ENCODE assay signal across 21 mouse cellular contexts in the genomic region with DNA sequence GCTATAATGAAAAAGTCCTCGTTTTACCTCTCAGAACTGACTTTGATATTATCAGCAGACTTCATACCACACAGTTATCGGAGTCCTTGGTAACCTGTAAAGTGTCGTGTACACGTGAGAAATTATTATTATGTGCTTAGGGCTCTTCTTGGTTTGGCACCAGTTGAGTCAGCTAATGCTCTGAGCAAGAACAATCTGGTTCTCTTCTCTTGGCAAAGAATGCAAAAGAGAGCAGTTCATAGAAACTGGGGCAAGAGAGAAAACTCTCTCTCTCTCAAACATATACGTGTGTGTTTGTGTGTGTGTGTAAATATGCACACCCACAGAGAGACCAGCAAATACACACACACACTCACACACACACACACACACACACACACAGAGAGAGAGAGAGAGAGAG.
DNase-seq lines count a peak whose midpoint lies in the region; ATAC-seq and TF ChIP-seq lines count a peak whose summit lies in the region.
"Had no signal": no experiment of that assay in that cellular context is flagged by ENCODE, and none has a peak within 500 bp of the region (broad histone marks: within the 10 kb centered on the region; RNA-seq: fewer than 3 reads in every experiment).

No protein-coding gene starts in this region.

- 85% methylated on average over 5 of the region's 5 CpGs for WGBS in forebrain, embryonic 14.5 days
- WGBS in forebrain, embryonic 16.5 days = 74% methylated on average over 5 of the region's 5 CpGs
- 78% methylated on average over 5 of the region's 5 CpGs for WGBS in hindbrain, embryonic 16.5 days

- no peak overlapping the region for H3K9ac ChIP-seq in forebrain, embryonic 14.5 days (ENCODE audit: low read length)
- no peak overlapping the region for H3K9ac ChIP-seq in forebrain, embryonic 16.5 days (replicated peaks; ENCODE audit: low read depth, low read length)
- no peak overlapping the region for H3K9ac ChIP-seq in hindbrain, embryonic 16.5 days (ENCODE audit: low read depth, low read length)
- H3K9ac ChIP-seq: embryonic facial prominence, embryonic 12.5 days; forebrain, embryonic 13.5 days; forebrain, postnatal 0 days had no signal

- H3K4me2 ChIP-seq in forebrain, embryonic 14.5 days (ENCODE audit: low read length) = no peak overlapping the region
- H3K4me2 ChIP-seq in forebrain, embryonic 16.5 days (ENCODE audit: low read length) = no peak overlapping the region
- H3K4me2 ChIP-seq in hindbrain, embryonic 16.5 days (ENCODE audit: low read length) = no peak overlapping the region
- H3K4me2 ChIP-seq: embryonic facial prominence, embryonic 12.5 days; forebrain, embryonic 13.5 days had no signal

- no peak for TF ChIP-seq CTCF in layer of hippocampus, adult 2 months (conservative IDR thresholded peaks at IDR 0.05)

- H3K9me3 ChIP-seq in forebrain, embryonic 14.5 days (replicated peaks; ENCODE audit: control insufficient read depth, low read length) = no peaks in the 10 kb centered on the region
- H3K9me3 ChIP-seq in forebrain, embryonic 16.5 days (ENCODE audit: control insufficient read depth, low read length) = no peaks in the 10 kb centered on the region
- no peaks in the 10 kb centered on the region for H3K9me3 ChIP-seq in hindbrain, embryonic 16.5 days (ENCODE audit: control insufficient read depth, low read length)
- H3K9me3 ChIP-seq: embryonic facial prominence, embryonic 10.5 days; embryonic facial prominence, embryonic 12.5 days; forebrain, embryonic 13.5 days; G1E had no signal

- ATAC-seq in cerebellum, adult (ENCODE audit: insufficient number of reproducible peaks, low FRiP score, low TSS enrichment) = peak; percentile 63
- ATAC-seq in forebrain, embryonic 14.5 days = no peak
- no peak for ATAC-seq in forebrain, embryonic 16.5 days
- no peak for ATAC-seq in hindbrain, embryonic 16.5 days
- ATAC-seq: activated CD4-positive, CD25-positive, alpha-beta regulatory T cell, adult 4 months; CD4-positive, CD25-positive, alpha-beta regulatory T cell, adult 4 months; Patski had no signal

- H3K27me3 ChIP-seq in forebrain, embryonic 14.5 days (replicated peaks; ENCODE audit: control insufficient read depth, insufficient read depth, low read length) = no peaks in the 10 kb centered on the region
- H3K27me3 ChIP-seq in forebrain, embryonic 16.5 days (replicated peaks; ENCODE audit: control insufficient read depth, insufficient read depth, low read length) = no peaks in the 10 kb centered on the region
- H3K27me3 ChIP-seq in hindbrain, embryonic 16.5 days (replicated peaks; ENCODE audit: control insufficient read depth, insufficient read depth, low read length) = no peaks in the 10 kb centered on the region
- H3K27me3 ChIP-seq: CH12.LX; embryonic facial prominence, embryonic 12.5 days; forebrain, embryonic 13.5 days; Patski had no signal

- H3K4me3 ChIP-seq in forebrain, embryonic 14.5 days (ENCODE audit: low read depth, low read length) = no peak overlapping the region
- no peak overlapping the region for H3K4me3 ChIP-seq in forebrain, embryonic 16.5 days (replicated peaks; ENCODE audit: low read length)
- no peak overlapping the region for H3K4me3 ChIP-seq in layer of hippocampus, adult 2 months
- H3K4me3 ChIP-seq in hindbrain, embryonic 16.5 days (ENCODE audit: low read length) = no peak overlapping the region
- H3K4me3 ChIP-seq: embryonic facial prominence, embryonic 10.5 days; embryonic facial prominence, embryonic 12.5 days; forebrain, embryonic 13.5 days had no signal

- H3K27ac ChIP-seq in forebrain, embryonic 14.5 days (ENCODE audit: low read depth, low read length) = no peak overlapping the region
- no peak overlapping the region for H3K27ac ChIP-seq in forebrain, embryonic 16.5 days (ENCODE audit: low read length)
- peak overlapping the region; percentile 40; the same call in 1 of the 2 replicates for H3K27ac ChIP-seq in layer of hippocampus, adult 2 months
- H3K27ac ChIP-seq in hindbrain, embryonic 16.5 days (ENCODE audit: low read depth, low read length) = no peak overlapping the region
- H3K27ac ChIP-seq: embryonic facial prominence, embryonic 10.5 days; embryonic facial prominence, embryonic 12.5 days; forebrain, embryonic 13.5 days had no signal

- no peak for DNase-seq in cerebellum, adult 11 months
- DNase-seq in forebrain, embryonic 14.5 days (ENCODE audit: low spot score) = peak; percentile 1
- DNase-seq in layer of hippocampus, adult 2 months (ENCODE audit: low spot score in 2 of 2) = no peak
- DNase-seq in layer of hippocampus, adult 8-10 months (ENCODE audit: low spot score in 2 of 2) = no peak
- DNase-seq in brain, adult 2 months (ENCODE audit: low read depth, low spot score) = peak; percentile 30
- DNase-seq: adrenal gland, adult 8-10 months; adrenal gland, postnatal 14 days; adrenal gland, postnatal 36 days; B cell, adult 2 months had no signal

- H3K36me3 ChIP-seq in forebrain, embryonic 14.5 days (ENCODE audit: control insufficient read depth, insufficient read depth, low read length) = no peaks in the 10 kb centered on the region
- no peaks in the 10 kb centered on the region for H3K36me3 ChIP-seq in forebrain, embryonic 16.5 days (ENCODE audit: control insufficient read depth, insufficient read depth)
- H3K36me3 ChIP-seq in hindbrain, embryonic 16.5 days (ENCODE audit: control insufficient read depth, insufficient read depth, low read length) = no peaks in the 10 kb centered on the region
- H3K36me3 ChIP-seq: embryonic facial prominence, embryonic 10.5 days; embryonic facial prominence, embryonic 12.5 days; G1E had no signal

- no peaks in the 10 kb centered on the region for H3K4me1 ChIP-seq in forebrain, embryonic 14.5 days (ENCODE audit: control insufficient read depth, insufficient read depth, low read length)
- H3K4me1 ChIP-seq in forebrain, embryonic 16.5 days (replicated peaks; ENCODE audit: control insufficient read depth, insufficient read depth, low read length) = no peaks in the 10 kb centered on the region
- H3K4me1 ChIP-seq in hindbrain, embryonic 16.5 days (ENCODE audit: control insufficient read depth, insufficient read depth, low read depth, low read length) = no peaks in the 10 kb centered on the region
- H3K4me1 ChIP-seq: embryonic facial prominence, embryonic 10.5 days; embryonic facial prominence, embryonic 12.5 days; forebrain, embryonic 13.5 days had no signal

Comparison
In these comparisons a context has a peak if more than half of its experiments do, and no peak if none do; other contexts are left out.
1. DNase-seq: peak in forebrain, embryonic 14.5 days (single experiment) and brain, adult 2 months (single experiment); none in cerebellum, adult 11 months (single experiment), layer of hippocampus, adult 2 months (0 of 2) and layer of hippocampus, adult 8-10 months (0 of 2).